Mouse (Mus musculus): ENCODE results near the gene Cntd1. TPM values are rescaled to one million over a fixed set of nuclear protein-coding genes. Genes with fewer than 3 reads are reported as not detected.
A peak's percentile ranks its signal among the peaks of the same experiment; 100 is the strongest.

The Cntd1 gene
- polyA plus RNA-seq, 1 experiment from 2014 or later = 0.84 TPM

DNA sequence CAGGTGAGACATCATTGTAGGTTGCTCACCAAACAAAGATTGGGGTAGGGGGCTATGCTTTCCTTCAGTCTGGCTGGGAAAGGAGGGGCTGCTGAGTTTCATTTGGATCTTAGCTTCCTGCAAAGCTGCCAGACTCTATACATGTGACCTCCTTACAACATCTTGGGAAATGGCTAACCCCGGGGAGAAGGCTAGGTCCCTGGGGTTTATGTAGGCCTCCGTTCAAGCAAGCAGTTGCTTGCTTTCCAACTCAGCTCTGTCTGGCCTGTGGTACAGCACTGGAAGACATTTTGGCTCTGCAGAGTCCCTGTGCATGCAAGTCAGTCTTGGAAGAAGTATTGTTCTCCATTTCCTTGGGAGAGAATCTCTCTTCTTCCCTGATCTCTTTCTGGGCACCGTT is 53.7 kb downstream of the Cntd1 start:
- WGBS = 64% methylated on average over 3 of the region's 3 CpGs
- no peak overlapping the region for H3K27ac ChIP-seq (ENCODE audit: low read length)
- H3K9me3 ChIP-seq (ENCODE audit: control insufficient read depth, low read length) = no peaks in the 10 kb centered on the region
- no peaks in the 10 kb centered on the region for H3K36me3 ChIP-seq (ENCODE audit: control insufficient read depth, insufficient read depth, low read length)
- H3K9ac ChIP-seq (ENCODE audit: low read depth, low read length) = no peak overlapping the region
- peak overlapping the region; percentile 20 for H3K4me3 ChIP-seq (ENCODE audit: low read length)
- peaks cover 9% of the 10 kb centered on the region for H3K4me1 ChIP-seq (ENCODE audit: control insufficient read depth, insufficient read depth, low read length)
- H3K27me3 ChIP-seq (replicated peaks; ENCODE audit: control insufficient read depth, insufficient read depth, low read length) = no peaks in the 10 kb centered on the region
- H3K4me2 ChIP-seq (ENCODE audit: low read depth, low read length) = peak overlapping the region; percentile 21; the same call in 1 of the 2 replicates
- no peak for ATAC-seq

DNA sequence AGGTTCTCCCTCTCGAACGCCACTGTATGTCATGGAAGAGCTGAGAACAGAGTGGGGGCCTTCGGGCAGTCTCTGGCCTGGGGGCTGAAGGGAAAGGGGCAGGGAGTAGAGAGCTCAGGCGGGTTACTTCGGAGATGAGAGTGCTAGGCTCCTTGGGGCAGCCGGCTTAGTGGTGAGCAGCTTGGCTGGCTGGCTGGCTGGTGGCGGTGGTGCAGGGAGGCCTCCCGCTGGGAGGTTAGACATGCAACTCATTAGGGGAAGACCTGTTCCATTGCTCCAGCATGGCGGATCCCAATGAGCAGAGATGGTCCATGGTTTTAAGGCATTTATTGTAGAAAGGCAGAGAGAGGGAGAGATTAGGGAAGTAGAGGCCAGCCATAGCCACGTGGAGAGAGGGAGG is 55.2 kb downstream of the Cntd1 start:
- Histone ChIP-seq H3K9ac (ENCODE audit: low read depth, low read length) (no peak overlapping the region), H3K9me3 (ENCODE audit: control insufficient read depth, low read length) (no peaks in the 10 kb centered on the region), H3K36me3 (ENCODE audit: control insufficient read depth, insufficient read depth, low read length) (no peaks in the 10 kb centered on the region), H3K4me2 (ENCODE audit: low read depth, low read length) (0 out of 2 replicates have a peak overlapping the region, but pooled peaks have one; percentile 2), H3K27ac (ENCODE audit: low read length) (no peak overlapping the region), H3K27me3 (replicated peaks; ENCODE audit: control insufficient read depth, insufficient read depth, low read length) (no peaks in the 10 kb centered on the region), H3K4me1 (ENCODE audit: control insufficient read depth, insufficient read depth, low read length) (peaks cover 12% of the 10 kb centered on the region), H3K4me3 (ENCODE audit: low read length) (peak overlapping the region; percentile 17; the same call in 1 of the 2 replicates)
- 53% methylated on average over 10 of the region's 10 CpGs for WGBS
- no peak for ATAC-seq

GRCm38 (mm10) chr11:101334516-101334915 is 55.7 kb downstream of the Cntd1 start:
- Histone ChIP-seq H3K4me2 (ENCODE audit: low read depth, low read length) (no peak overlapping the region), H3K9me3 (ENCODE audit: control insufficient read depth, low read length) (no peaks in the 10 kb centered on the region), H3K4me3 (ENCODE audit: low read length) (peak overlapping the region; percentile 17; the same call in 1 of the 2 replicates), H3K9ac (ENCODE audit: low read depth, low read length) (no peak overlapping the region), H3K27ac (ENCODE audit: low read length) (no peak overlapping the region), H3K4me1 (ENCODE audit: control insufficient read depth, insufficient read depth, low read length) (peaks cover 10% of the 10 kb centered on the region), H3K36me3 (ENCODE audit: control insufficient read depth, insufficient read depth, low read length) (no peaks in the 10 kb centered on the region), H3K27me3 (replicated peaks; ENCODE audit: control insufficient read depth, insufficient read depth, low read length) (no peaks in the 10 kb centered on the region)
- 39% methylated on average over 6 of the region's 6 CpGs for WGBS
- ATAC-seq = no peak

DNA sequence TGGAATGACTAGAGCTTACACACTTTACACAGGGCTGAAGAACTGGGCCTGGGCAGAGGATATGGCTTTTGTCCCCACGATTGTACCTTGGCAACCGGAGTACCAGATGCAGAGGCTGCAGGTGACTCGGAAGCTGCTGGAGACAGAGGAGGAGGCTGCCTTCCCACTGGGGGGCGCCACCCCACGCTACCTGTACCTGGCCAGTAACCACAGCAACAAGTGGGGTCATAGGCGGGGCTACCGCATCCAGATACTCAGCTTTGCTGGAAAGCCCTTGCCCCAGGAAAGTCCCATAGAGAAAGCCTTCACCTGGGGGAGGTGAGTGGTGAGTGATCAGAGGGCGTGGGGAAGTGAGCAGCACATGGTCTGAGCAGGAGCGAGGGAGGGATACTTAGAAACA is 56.9 kb downstream of the Cntd1 start:
- H3K27me3 ChIP-seq (replicated peaks; ENCODE audit: control insufficient read depth, insufficient read depth, low read length) = no peaks in the 10 kb centered on the region
- no peak for ATAC-seq
- H3K27ac ChIP-seq (ENCODE audit: low read length) = no peak overlapping the region
- 80% methylated on average over 9 of the region's 9 CpGs for WGBS
- no peak overlapping the region for H3K4me2 ChIP-seq (ENCODE audit: low read depth, low read length)
- H3K9me3 ChIP-seq (ENCODE audit: control insufficient read depth, low read length) = no peaks in the 10 kb centered on the region
- H3K4me1 ChIP-seq (ENCODE audit: control insufficient read depth, insufficient read depth, low read length) = peaks cover 10% of the 10 kb centered on the region
- no peak overlapping the region for H3K4me3 ChIP-seq (ENCODE audit: low read length)
- H3K36me3 ChIP-seq (ENCODE audit: control insufficient read depth, insufficient read depth, low read length) = no peaks in the 10 kb centered on the region
- H3K9ac ChIP-seq (ENCODE audit: low read depth, low read length) = no peak overlapping the region

- ATAC-seq = peak; percentile 88
- peak overlapping the region; percentile 20 for H3K4me3 ChIP-seq (ENCODE audit: low read length)
- peak overlapping the region; percentile 5; the same call in 1 of the 2 replicates for H3K9ac ChIP-seq (ENCODE audit: low read depth, low read length)
- peak overlapping the region; percentile 55 for H3K4me2 ChIP-seq (ENCODE audit: low read depth, low read length)
- WGBS = 1% methylated on average over 9 of the region's 9 CpGs
- no peaks in the 10 kb centered on the region for H3K27me3 ChIP-seq (replicated peaks; ENCODE audit: control insufficient read depth, insufficient read depth, low read length)
- no peaks in the 10 kb centered on the region for H3K9me3 ChIP-seq (ENCODE audit: control insufficient read depth, low read length)
- peak overlapping the region; percentile 73 for H3K27ac ChIP-seq (ENCODE audit: low read length)
- no peaks in the 10 kb centered on the region for H3K36me3 ChIP-seq (ENCODE audit: control insufficient read depth, insufficient read depth, low read length)
- peaks cover 10% of the 10 kb centered on the region for H3K4me1 ChIP-seq (ENCODE audit: control insufficient read depth, insufficient read depth, low read length)
Measured at GRCm38 (mm10) chr11:101338123-101338760, 59.4 kb downstream of the Cntd1 start.

Other genes starting within 250 kb of the Cntd1 start
- gene Naglu, start 209.0 kb upstream of the Cntd1 start, polyA plus RNA-seq (2015; fragmentation: Nextera tagmentation; extraction: Ambion mirVana) = 14.7 and 18.2 TPM in 2 replicates
- 0.10 and 0.16 TPM in 2 replicates for gene Hsd17b1, start 200.6 kb upstream of the Cntd1 start, polyA plus RNA-seq (2015; fragmentation: Nextera tagmentation; extraction: Ambion mirVana)
- gene Coasy, start 196.4 kb upstream of the Cntd1 start, polyA plus RNA-seq (2015; fragmentation: Nextera tagmentation; extraction: Ambion mirVana) = 44.4 and 47.1 TPM in 2 replicates
- gene Mlx, start 191.7 kb upstream of the Cntd1 start, polyA plus RNA-seq (2015; fragmentation: Nextera tagmentation; extraction: Ambion mirVana) = 78.6 and 87.5 TPM in 2 replicates
- 15.0 and 18.1 TPM in 2 replicates for gene Psmc3ip, start 183.6 kb upstream of the Cntd1 start, polyA plus RNA-seq (2015; fragmentation: Nextera tagmentation; extraction: Ambion mirVana)
- 12.6 and 13.2 TPM in 2 replicates for gene Retreg3, start 159.1 kb upstream of the Cntd1 start, polyA plus RNA-seq (2015; fragmentation: Nextera tagmentation; extraction: Ambion mirVana)
- 51.0 and 56.3 TPM in 2 replicates for gene Tubg1, start 159.1 kb upstream of the Cntd1 start, polyA plus RNA-seq (2015; fragmentation: Nextera tagmentation; extraction: Ambion mirVana)
- 3.9 and 4.2 TPM in 2 replicates for gene Tubg2, start 123.1 kb upstream of the Cntd1 start, polyA plus RNA-seq (2015; fragmentation: Nextera tagmentation; extraction: Ambion mirVana)
- 0.86 and 0.87 TPM in 2 replicates for gene Cntnap1, start 108.5 kb upstream of the Cntd1 start, polyA plus RNA-seq (2015; fragmentation: Nextera tagmentation; extraction: Ambion mirVana)
- 9.2 and 10.1 TPM in 2 replicates for gene Plekhh3, start 107.7 kb upstream of the Cntd1 start, polyA plus RNA-seq (2015; fragmentation: Nextera tagmentation; extraction: Ambion mirVana)
- gene Ccr10, start 103.6 kb upstream of the Cntd1 start, polyA plus RNA-seq (2015; fragmentation: Nextera tagmentation; extraction: Ambion mirVana) = 0.20 and 0.29 TPM in 2 replicates
- 16.2 and 18.8 TPM in 2 replicates for gene Ezh1, start 52.5 kb upstream of the Cntd1 start, polyA plus RNA-seq (2015; fragmentation: Nextera tagmentation; extraction: Ambion mirVana)
- gene Ramp2, start 33.0 kb upstream of the Cntd1 start, polyA plus RNA-seq (2015; fragmentation: Nextera tagmentation; extraction: Ambion mirVana) = 87.8 and 95.1 TPM in 2 replicates
- gene Vps25, start 25.3 kb upstream of the Cntd1 start, polyA plus RNA-seq (2015; fragmentation: Nextera tagmentation; extraction: Ambion mirVana) = 152 and 155 TPM in 2 replicates
- 10.2 and 10.8 TPM in 2 replicates for gene Wnk4, start 18.4 kb upstream of the Cntd1 start, polyA plus RNA-seq (2015; fragmentation: Nextera tagmentation; extraction: Ambion mirVana)
- 258 and 278 TPM in 2 replicates for gene Coa3, start 102 bp downstream of the Cntd1 start, polyA plus RNA-seq (2015; fragmentation: Nextera tagmentation; extraction: Ambion mirVana)
- gene Becn1, start 23.3 kb downstream of the Cntd1 start, polyA plus RNA-seq (2015; fragmentation: Nextera tagmentation; extraction: Ambion mirVana) = 136 and 145 TPM in 2 replicates
- gene Psme3, start 37.2 kb downstream of the Cntd1 start, polyA plus RNA-seq (2015; fragmentation: Nextera tagmentation; extraction: Ambion mirVana) = 119 and 125 TPM in 2 replicates
- 0.86 and 0.88 TPM in 2 replicates for gene Aoc2, start 46.1 kb downstream of the Cntd1 start, polyA plus RNA-seq (2015; fragmentation: Nextera tagmentation; extraction: Ambion mirVana)
- 2.4 and 2.7 TPM in 2 replicates for gene Aoc3, start 51.6 kb downstream of the Cntd1 start, polyA plus RNA-seq (2015; fragmentation: Nextera tagmentation; extraction: Ambion mirVana)
- gene G6pc, start 88.5 kb downstream of the Cntd1 start, polyA plus RNA-seq (2015; fragmentation: Nextera tagmentation; extraction: Ambion mirVana) = 1.2 and 1.9 TPM in 2 replicates
- 53.6 and 64.0 TPM in 2 replicates for gene Aarsd1, start 138.6 kb downstream of the Cntd1 start, polyA plus RNA-seq (2015; fragmentation: Nextera tagmentation; extraction: Ambion mirVana)
- 7.2 and 10.1 TPM in 2 replicates for gene Gm27029, start 145.8 kb downstream of the Cntd1 start, polyA plus RNA-seq (2015; fragmentation: Nextera tagmentation; extraction: Ambion mirVana)
- 16.6 and 19.1 TPM in 2 replicates for gene Rundc1, start 146.1 kb downstream of the Cntd1 start, polyA plus RNA-seq (2015; fragmentation: Nextera tagmentation; extraction: Ambion mirVana)
- 11.1 and 12.4 TPM in 2 replicates for gene Ptges3l, start 146.3 kb downstream of the Cntd1 start, polyA plus RNA-seq (2015; fragmentation: Nextera tagmentation; extraction: Ambion mirVana)
- gene Rpl27, start 163.3 kb downstream of the Cntd1 start, polyA plus RNA-seq (2015; fragmentation: Nextera tagmentation; extraction: Ambion mirVana) = 251 and 288 TPM in 2 replicates
- 29.7 and 31.1 TPM in 2 replicates for gene Ifi35, start 169.4 kb downstream of the Cntd1 start, polyA plus RNA-seq (2015; fragmentation: Nextera tagmentation; extraction: Ambion mirVana)
- gene Rnd2, start 186.0 kb downstream of the Cntd1 start, polyA plus RNA-seq (2015; fragmentation: Nextera tagmentation; extraction: Ambion mirVana) = 21.0 and 22.1 TPM in 2 replicates
- gene Vat1, start 187.2 kb downstream of the Cntd1 start, polyA plus RNA-seq (2015; fragmentation: Nextera tagmentation; extraction: Ambion mirVana) = 69.9 and 88.2 TPM in 2 replicates

Measured in intestine, embryonic 16.5 days (tissue).